Mouse (Mus musculus): ENCODE data around the gene Kcnmb3. TPM values are rescaled to one million over a fixed set of nuclear protein-coding genes. Genes with fewer than 3 reads are reported as not detected.

Gene Kcnmb3
- polyA plus RNA-seq, 1 experiment from 2014 or later: not detected

- no peaks in the 10 kb centered on the region for H3K27me3 ChIP-seq (ENCODE audit: control insufficient read depth, insufficient read depth, low read length)
- H3K9ac ChIP-seq (replicated peaks; ENCODE audit: low read length): no peak overlapping the region
- no peak for ATAC-seq (replicated peaks; ENCODE audit: insufficient number of reproducible peaks, low FRiP score, low TSS enrichment, low read depth)
- no peak overlapping the region for H3K4me2 ChIP-seq (ENCODE audit: low read depth, low read length)
- H3K4me3 ChIP-seq (ENCODE audit: low read depth, low read length): no peak overlapping the region
- DNase-seq (ENCODE audit: low spot score): no peak
- H3K9me3 ChIP-seq (replicated peaks; ENCODE audit: control insufficient read depth, low read length): no peaks in the 10 kb centered on the region
- H3K36me3 ChIP-seq (replicated peaks; ENCODE audit: control insufficient read depth, insufficient read depth, low read depth, low read length): peaks cover 2% of the 10 kb centered on the region
- no peak overlapping the region for H3K27ac ChIP-seq (replicated peaks; ENCODE audit: low read depth, low read length)
- no peaks in the 10 kb centered on the region for H3K4me1 ChIP-seq (ENCODE audit: control insufficient read depth, insufficient read depth, low read length)
- 88% methylated on average over 7 of the region's 7 CpGs for WGBS
Measured at GRCm38 (mm10) chr3:32512686-32513284, 20.8 kb upstream of the Kcnmb3 start.

- peak; percentile 26 for DNase-seq (ENCODE audit: low spot score)
- 9% methylated on average over 13 of the region's 13 CpGs for WGBS
- no peaks in the 10 kb centered on the region for H3K9me3 ChIP-seq (replicated peaks; ENCODE audit: control insufficient read depth, low read length)
- no peaks in the 10 kb centered on the region; the same call in 1 of the 2 replicates for H3K36me3 ChIP-seq (replicated peaks; ENCODE audit: control insufficient read depth, insufficient read depth, low read depth, low read length)
- H3K9ac ChIP-seq (replicated peaks; ENCODE audit: low read length): peak overlapping the region; percentile 95
- no peak for ATAC-seq (replicated peaks; ENCODE audit: insufficient number of reproducible peaks, low FRiP score, low TSS enrichment, low read depth)
- peak overlapping the region; percentile 62 for H3K4me2 ChIP-seq (ENCODE audit: low read depth, low read length)
- H3K27ac ChIP-seq (replicated peaks; ENCODE audit: low read depth, low read length): no peak overlapping the region
- H3K4me1 ChIP-seq (ENCODE audit: control insufficient read depth, insufficient read depth, low read length): no peaks in the 10 kb centered on the region
- H3K27me3 ChIP-seq (ENCODE audit: control insufficient read depth, insufficient read depth, low read length): no peaks in the 10 kb centered on the region
- H3K4me3 ChIP-seq (ENCODE audit: low read depth, low read length): peak overlapping the region; percentile 88
Measured at GRCm38 (mm10) chr3:32511191-32511550, 19.1 kb upstream of the Kcnmb3 start.

- peak overlapping the region; percentile 62 for H3K4me2 ChIP-seq (ENCODE audit: low read depth, low read length)
- H3K9ac ChIP-seq (replicated peaks; ENCODE audit: low read length): peak overlapping the region; percentile 95
- H3K4me1 ChIP-seq (ENCODE audit: control insufficient read depth, insufficient read depth, low read length): no peaks in the 10 kb centered on the region
- peak overlapping the region; percentile 88 for H3K4me3 ChIP-seq (ENCODE audit: low read depth, low read length)
- H3K27ac ChIP-seq (replicated peaks; ENCODE audit: low read depth, low read length): peak overlapping the region; percentile 47
- no peaks in the 10 kb centered on the region for H3K9me3 ChIP-seq (replicated peaks; ENCODE audit: control insufficient read depth, low read length)
- H3K27me3 ChIP-seq (ENCODE audit: control insufficient read depth, insufficient read depth, low read length): no peaks in the 10 kb centered on the region
- ATAC-seq (replicated peaks; ENCODE audit: insufficient number of reproducible peaks, low FRiP score, low TSS enrichment, low read depth) (peak; percentile 90), DNase-seq (ENCODE audit: low spot score) (peak; percentile 96)
- under 1% methylated on average over 52 of the region's 69 CpGs for WGBS
- no peaks in the 10 kb centered on the region; the same call in 1 of the 2 replicates for H3K36me3 ChIP-seq (replicated peaks; ENCODE audit: control insufficient read depth, insufficient read depth, low read depth, low read length)
Measured at GRCm38 (mm10) chr3:32510375-32511190, 18.6 kb upstream of the Kcnmb3 start.

- peak within 1 kb of the TSS; percentile 95 for H3K9ac ChIP-seq (replicated peaks; ENCODE audit: low read length)
- no peaks in the 10 kb centered on the region for H3K27me3 ChIP-seq (ENCODE audit: control insufficient read depth, insufficient read depth, low read length)
- H3K27ac ChIP-seq (replicated peaks; ENCODE audit: low read depth, low read length): peak within 1 kb of the TSS; percentile 47
- H3K9me3 ChIP-seq (replicated peaks; ENCODE audit: control insufficient read depth, low read length): no peaks in the 10 kb centered on the region
- peak within 1 kb of the TSS; percentile 62 for H3K4me2 ChIP-seq (ENCODE audit: low read depth, low read length)
- peak; percentile 32 for DNase-seq (ENCODE audit: low spot score)
- no peaks in the 10 kb centered on the region for H3K4me1 ChIP-seq (ENCODE audit: control insufficient read depth, insufficient read depth, low read length)
- ATAC-seq (replicated peaks; ENCODE audit: insufficient number of reproducible peaks, low FRiP score, low TSS enrichment, low read depth): peak; percentile 8; the same call in 1 of the 2 replicates
- no peaks in the 10 kb centered on the region; the same call in 1 of the 2 replicates for H3K36me3 ChIP-seq (replicated peaks; ENCODE audit: control insufficient read depth, insufficient read depth, low read depth, low read length)
- H3K4me3 ChIP-seq (ENCODE audit: low read depth, low read length): peak within 1 kb of the TSS; percentile 88
- 7% methylated on average over 24 of the region's 24 CpGs for WGBS
Measured at GRCm38 (mm10) chr3:32509496-32510374, 17.7 kb upstream of the Kcnmb3 start, which contains the start of gene Zfp639. Zfp639 (plus strand) TSS chr3:32510259.

- H3K4me3 ChIP-seq (ENCODE audit: low read depth, low read length): peak overlapping the region; percentile 6; the same call in 1 of the 2 replicates
- no peaks in the 10 kb centered on the region for H3K27me3 ChIP-seq (ENCODE audit: control insufficient read depth, insufficient read depth, low read length)
- DNase-seq (ENCODE audit: low spot score) (peak; percentile 89), ATAC-seq (replicated peaks; ENCODE audit: insufficient number of reproducible peaks, low FRiP score, low TSS enrichment, low read depth) (no peak)
- H3K36me3 ChIP-seq (replicated peaks; ENCODE audit: control insufficient read depth, insufficient read depth, low read depth, low read length): no peaks in the 10 kb centered on the region
- peak overlapping the region; percentile 19 for H3K4me2 ChIP-seq (ENCODE audit: low read depth, low read length)
- under 1% methylated on average over 17 of the region's 17 CpGs for WGBS
- H3K27ac ChIP-seq (replicated peaks; ENCODE audit: low read depth, low read length): no peak overlapping the region; the same call in 1 of the 2 replicates
- no peaks in the 10 kb centered on the region for H3K4me1 ChIP-seq (ENCODE audit: control insufficient read depth, insufficient read depth, low read length)
- H3K9ac ChIP-seq (replicated peaks; ENCODE audit: low read length): no peak overlapping the region; the same call in 1 of the 2 replicates
- no peaks in the 10 kb centered on the region for H3K9me3 ChIP-seq (replicated peaks; ENCODE audit: control insufficient read depth, low read length)
Measured at GRCm38 (mm10) chr3:32508666-32509324, 16.8 kb upstream of the Kcnmb3 start.

GRCm38 (mm10) chr3:32506366-32507225, 14.6 kb upstream of the Kcnmb3 start:
- H3K4me1 ChIP-seq (ENCODE audit: control insufficient read depth, insufficient read depth, low read length): no peaks in the 10 kb centered on the region
- 63% methylated on average over 11 of the region's 11 CpGs for WGBS
- H3K9me3 ChIP-seq (replicated peaks; ENCODE audit: control insufficient read depth, low read length): no peaks in the 10 kb centered on the region
- DNase-seq (ENCODE audit: low spot score) (no peak), ATAC-seq (replicated peaks; ENCODE audit: insufficient number of reproducible peaks, low FRiP score, low TSS enrichment, low read depth) (no peak)
- no peaks in the 10 kb centered on the region for H3K36me3 ChIP-seq (replicated peaks; ENCODE audit: control insufficient read depth, insufficient read depth, low read depth, low read length)
- H3K9ac ChIP-seq (replicated peaks; ENCODE audit: low read length): no peak overlapping the region
- H3K4me3 ChIP-seq (ENCODE audit: low read depth, low read length): no peak overlapping the region
- H3K27me3 ChIP-seq (ENCODE audit: control insufficient read depth, insufficient read depth, low read length): no peaks in the 10 kb centered on the region
- H3K27ac ChIP-seq (replicated peaks; ENCODE audit: low read depth, low read length): no peak overlapping the region
- no peak overlapping the region for H3K4me2 ChIP-seq (ENCODE audit: low read depth, low read length)

- Histone ChIP-seq H3K4me1 (ENCODE audit: control insufficient read depth, insufficient read depth, low read length) (no peaks in the 10 kb centered on the region), H3K4me2 (ENCODE audit: low read depth, low read length) (no peak overlapping the region), H3K27ac (replicated peaks; ENCODE audit: low read depth, low read length) (no peak overlapping the region), H3K4me3 (ENCODE audit: low read depth, low read length) (no peak overlapping the region), H3K36me3 (replicated peaks; ENCODE audit: control insufficient read depth, insufficient read depth, low read depth, low read length) (no peaks in the 10 kb centered on the region), H3K9ac (replicated peaks; ENCODE audit: low read length) (no peak overlapping the region), H3K27me3 (ENCODE audit: control insufficient read depth, insufficient read depth, low read length) (no peaks in the 10 kb centered on the region), H3K9me3 (replicated peaks; ENCODE audit: control insufficient read depth, low read length) (no peaks in the 10 kb centered on the region)
- WGBS: 74% methylated on average over 3 of the region's 3 CpGs
- ATAC-seq (replicated peaks; ENCODE audit: insufficient number of reproducible peaks, low FRiP score, low TSS enrichment, low read depth) (no peak), DNase-seq (ENCODE audit: low spot score) (no peak)
Measured at GRCm38 (mm10) chr3:32505841-32506240, 13.8 kb upstream of the Kcnmb3 start.

Data from embryonic facial prominence, embryonic 11.5 days (tissue).